Mouse (Mus musculus): ENCODE measurements around the gene Col15a1. TPM values are rescaled to one million over a fixed set of nuclear protein-coding genes. Genes with fewer than 3 reads are reported as not detected.

The Col15a1 gene
- total and polyA plus RNA-seq, 2 experiments from 2014 or later = 3.8 to 8.2 TPM

GRCm38 (mm10) chr4:47312676-47313075 is 104.7 kb downstream of the Col15a1 start:
- no peaks in the 10 kb centered on the region for H3K36me3 ChIP-seq (ENCODE audit: insufficient read depth, low read length)
- TF ChIP-seq CTCF (IDR thresholded peaks at IDR 0.05) = no peak
- H3K4me1 ChIP-seq (ENCODE audit: insufficient read depth, low read length) = no peaks in the 10 kb centered on the region
- no peak overlapping the region for H3K4me3 ChIP-seq (ENCODE audit: low read depth, low read length)
- 71% methylated on average over 14 of the region's 14 CpGs for WGBS
- no peak overlapping the region for H3K27ac ChIP-seq (ENCODE audit: low read depth, low read length)
- H3K4me2 ChIP-seq (ENCODE audit: low read depth, low read length, poor library complexity, severe bottlenecking) = no peak overlapping the region
- H3K9ac ChIP-seq (replicated peaks; ENCODE audit: low read length, poor library complexity, severe bottlenecking) = no peak overlapping the region
- ATAC-seq (ENCODE audit: low FRiP score) = no peak
- no peak for DNase-seq (ENCODE audit: low spot score)
- H3K9me3 ChIP-seq (ENCODE audit: low read length) = no peaks in the 10 kb centered on the region
- H3K27me3 ChIP-seq (ENCODE audit: insufficient read depth, low read length) = no peaks in the 10 kb centered on the region; the same call in 1 of the 2 replicates

DNA sequence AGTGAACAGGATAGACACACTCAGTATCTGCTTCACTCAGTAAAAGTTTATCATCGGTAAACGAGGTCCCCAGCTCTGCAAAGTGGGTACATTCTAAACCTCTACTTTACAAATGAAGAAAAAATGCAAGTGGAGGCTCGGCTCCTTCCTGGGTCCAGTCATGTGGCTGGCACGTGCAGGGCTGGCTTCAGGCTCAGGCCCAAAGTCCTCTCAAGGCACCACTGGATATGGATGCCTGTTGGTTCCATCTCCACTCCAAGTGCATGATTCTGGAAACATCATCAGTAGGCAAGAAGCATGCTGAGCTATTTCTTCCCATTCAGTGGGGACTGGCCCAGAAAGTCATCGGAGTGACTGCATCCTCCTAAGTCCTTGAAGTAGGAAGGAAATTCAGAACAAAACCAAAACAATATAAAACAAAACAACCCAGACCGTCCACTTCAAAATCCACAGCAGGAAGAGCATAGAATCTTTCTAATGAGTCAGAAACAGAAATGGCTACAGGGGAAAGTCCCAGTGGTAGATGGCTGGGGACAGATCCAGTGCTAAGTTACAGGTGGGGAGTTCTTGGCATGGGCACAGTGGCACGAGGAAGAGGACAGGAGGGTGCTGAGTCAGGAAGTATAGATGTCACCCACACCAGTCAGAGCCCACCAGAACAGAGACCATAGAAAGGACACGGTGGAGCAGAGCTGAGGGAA is 105.9 kb downstream of the Col15a1 start:
- Histone ChIP-seq H3K4me2 (ENCODE audit: low read depth, low read length, poor library complexity, severe bottlenecking) (no peak overlapping the region), H3K9ac (replicated peaks; ENCODE audit: low read length, poor library complexity, severe bottlenecking) (no peak overlapping the region), H3K27me3 (ENCODE audit: insufficient read depth, low read length) (no peaks in the 10 kb centered on the region), H3K9me3 (ENCODE audit: low read length) (no peaks in the 10 kb centered on the region), H3K4me1 (ENCODE audit: insufficient read depth, low read length) (no peaks in the 10 kb centered on the region), H3K27ac (ENCODE audit: low read depth, low read length) (no peak overlapping the region), H3K36me3 (ENCODE audit: insufficient read depth, low read length) (no peaks in the 10 kb centered on the region), H3K4me3 (ENCODE audit: low read depth, low read length) (no peak overlapping the region)
- ATAC-seq (ENCODE audit: low FRiP score) (no peak), DNase-seq (ENCODE audit: low spot score) (no peak)
- no peak for TF ChIP-seq CTCF (IDR thresholded peaks at IDR 0.05)
- WGBS = 84% methylated on average over 8 of the region's 8 CpGs

DNA sequence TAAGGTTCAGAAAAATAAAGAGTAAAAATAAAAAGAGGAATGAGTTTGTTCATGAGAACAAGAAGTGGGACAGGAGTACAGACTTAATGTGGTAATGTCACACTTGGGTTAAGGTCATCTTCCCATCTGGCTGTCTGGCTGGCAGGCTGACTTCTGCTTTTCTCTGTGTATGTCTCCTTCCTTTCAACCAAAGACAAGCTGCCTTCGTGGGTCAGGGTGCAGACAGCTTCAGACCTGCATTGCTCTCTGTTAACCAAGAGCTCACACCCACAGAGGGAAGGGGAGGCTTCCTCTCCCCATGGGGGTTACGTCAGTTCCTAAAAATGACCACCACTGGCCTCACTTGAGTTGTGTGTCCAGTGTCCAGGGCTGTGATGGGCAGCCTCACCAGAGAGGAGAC is 107.5 kb downstream of the Col15a1 start:
- H3K9ac ChIP-seq (replicated peaks; ENCODE audit: low read length, poor library complexity, severe bottlenecking) = no peak overlapping the region
- TF ChIP-seq CTCF (IDR thresholded peaks at IDR 0.05) = no peak
- no peaks in the 10 kb centered on the region for H3K27me3 ChIP-seq (ENCODE audit: insufficient read depth, low read length)
- ATAC-seq (ENCODE audit: low FRiP score) (no peak), DNase-seq (ENCODE audit: low spot score) (peak; percentile 2)
- WGBS = 68% methylated on average over 2 of the region's 2 CpGs
- no peaks in the 10 kb centered on the region for H3K4me1 ChIP-seq (ENCODE audit: insufficient read depth, low read length)
- no peaks in the 10 kb centered on the region for H3K36me3 ChIP-seq (ENCODE audit: insufficient read depth, low read length)
- H3K4me3 ChIP-seq (ENCODE audit: low read depth, low read length) = no peak overlapping the region
- no peak overlapping the region for H3K4me2 ChIP-seq (ENCODE audit: low read depth, low read length, poor library complexity, severe bottlenecking)
- no peaks in the 10 kb centered on the region for H3K9me3 ChIP-seq (ENCODE audit: low read length)
- H3K27ac ChIP-seq (ENCODE audit: low read depth, low read length) = no peak overlapping the region

DNA sequence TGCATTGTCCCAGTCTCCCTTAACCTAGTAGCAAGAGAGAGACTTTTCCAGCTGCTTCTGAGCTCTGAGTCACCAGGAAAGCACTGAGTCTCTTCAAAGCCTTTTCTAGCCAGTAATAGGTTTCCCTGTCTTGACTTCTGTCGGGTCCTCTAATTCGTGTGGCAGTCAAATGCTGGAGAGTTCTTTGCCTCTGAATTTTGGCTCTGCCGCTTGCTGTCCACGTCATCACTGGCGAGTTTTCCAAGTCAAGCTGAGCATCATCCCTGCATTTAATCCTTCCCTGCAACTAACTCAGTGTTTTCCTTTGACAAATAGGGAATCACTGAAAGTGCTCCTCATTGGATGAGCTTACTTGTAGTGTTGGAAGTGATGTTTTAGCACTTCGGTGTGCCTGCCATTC is 108.5 kb downstream of the Col15a1 start:
- Histone ChIP-seq H3K27ac (ENCODE audit: low read depth, low read length) (no peak overlapping the region), H3K27me3 (ENCODE audit: insufficient read depth, low read length) (no peaks in the 10 kb centered on the region), H3K9ac (replicated peaks; ENCODE audit: low read length, poor library complexity, severe bottlenecking) (no peak overlapping the region), H3K4me2 (ENCODE audit: low read depth, low read length, poor library complexity, severe bottlenecking) (no peak overlapping the region), H3K4me3 (ENCODE audit: low read depth, low read length) (no peak overlapping the region), H3K36me3 (ENCODE audit: insufficient read depth, low read length) (no peaks in the 10 kb centered on the region), H3K9me3 (ENCODE audit: low read length) (no peaks in the 10 kb centered on the region), H3K4me1 (ENCODE audit: insufficient read depth, low read length) (no peaks in the 10 kb centered on the region)
- TF ChIP-seq CTCF (IDR thresholded peaks at IDR 0.05) = no peak
- WGBS = 73% methylated on average over 6 of the region's 6 CpGs
- ATAC-seq (ENCODE audit: low FRiP score) = no peak
- no peak for DNase-seq (ENCODE audit: low spot score)

DNA sequence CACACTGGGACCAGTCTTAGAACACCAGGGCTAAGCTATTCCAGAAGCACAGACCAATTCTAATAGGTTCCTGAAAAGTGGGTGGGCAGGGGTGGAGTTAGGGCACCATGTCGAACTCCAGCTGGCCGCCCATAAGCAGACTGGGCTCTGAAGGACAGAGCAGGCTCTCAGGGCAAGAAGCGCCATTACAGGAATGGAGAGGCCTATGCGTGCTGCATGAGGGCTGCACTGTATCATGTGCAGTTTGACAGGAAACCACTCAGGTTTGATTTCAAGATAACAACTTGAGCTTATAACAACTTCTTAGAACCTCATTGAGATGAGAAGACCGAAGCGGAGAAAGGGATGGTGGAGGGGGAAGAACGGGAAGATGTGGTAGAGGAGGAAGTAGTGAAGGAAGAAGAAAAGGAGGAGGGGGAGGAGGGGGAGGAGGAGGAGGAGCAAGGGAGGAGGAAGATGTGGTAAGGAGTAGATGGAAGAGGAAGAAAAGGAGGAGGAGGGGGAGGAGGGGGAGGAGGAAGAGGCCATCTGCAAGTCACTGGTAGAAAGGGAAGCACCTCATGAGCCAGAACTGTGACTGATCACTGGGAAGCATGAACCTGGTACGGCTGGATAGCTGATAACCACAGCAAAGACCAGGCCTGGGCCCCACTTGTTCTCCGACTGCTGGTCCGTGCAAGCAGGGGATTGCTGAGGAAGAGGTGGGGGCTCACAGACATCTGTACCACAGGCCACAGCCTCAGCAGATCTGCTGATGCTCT is 111.8 kb downstream of the Col15a1 start:
- Histone ChIP-seq H3K4me3 (ENCODE audit: low read depth, low read length) (no peak overlapping the region), H3K4me1 (ENCODE audit: insufficient read depth, low read length) (no peaks in the 10 kb centered on the region), H3K27ac (ENCODE audit: low read depth, low read length) (no peak overlapping the region), H3K36me3 (ENCODE audit: insufficient read depth, low read length) (no peaks in the 10 kb centered on the region), H3K27me3 (ENCODE audit: insufficient read depth, low read length) (no peaks in the 10 kb centered on the region), H3K9ac (replicated peaks; ENCODE audit: low read length, poor library complexity, severe bottlenecking) (no peak overlapping the region), H3K4me2 (ENCODE audit: low read depth, low read length, poor library complexity, severe bottlenecking) (no peak overlapping the region), H3K9me3 (ENCODE audit: low read length) (no peaks in the 10 kb centered on the region)
- DNase-seq (ENCODE audit: low spot score) (no peak), ATAC-seq (ENCODE audit: low FRiP score) (no peak)
- WGBS = 85% methylated on average over 10 of the region's 10 CpGs
- TF ChIP-seq CTCF (IDR thresholded peaks at IDR 0.05) = no peak

DNA sequence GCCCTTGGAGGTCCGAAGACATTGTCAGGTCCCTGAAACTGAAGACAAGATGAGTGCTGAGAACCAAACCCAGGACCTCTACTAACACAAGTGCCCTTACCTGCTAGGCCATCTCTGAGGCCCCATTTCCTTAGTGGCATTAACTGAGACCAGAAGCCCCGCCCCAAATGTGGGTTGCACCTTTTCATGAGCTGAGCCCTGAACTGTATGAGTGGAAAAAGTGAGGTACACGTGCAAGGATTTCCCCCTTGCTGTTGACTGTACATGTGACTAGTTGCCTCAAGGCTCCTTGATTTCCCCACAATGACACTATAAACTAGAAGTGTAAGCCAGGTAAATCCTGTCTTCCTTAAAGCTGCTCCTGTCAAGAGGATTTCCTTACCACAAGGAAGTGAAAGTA is 114.4 kb downstream of the Col15a1 start:
- H3K4me2 ChIP-seq (ENCODE audit: low read depth, low read length, poor library complexity, severe bottlenecking) = no peak overlapping the region
- no peak overlapping the region for H3K9ac ChIP-seq (replicated peaks; ENCODE audit: low read length, poor library complexity, severe bottlenecking)
- no peak overlapping the region for H3K4me3 ChIP-seq (ENCODE audit: low read depth, low read length)
- ATAC-seq (ENCODE audit: low FRiP score) (no peak), DNase-seq (ENCODE audit: low spot score) (no peak)
- no peak for TF ChIP-seq CTCF (IDR thresholded peaks at IDR 0.05)
- WGBS = 81% methylated on average over 3 of the region's 3 CpGs
- no peaks in the 10 kb centered on the region for H3K27me3 ChIP-seq (ENCODE audit: insufficient read depth, low read length)
- H3K36me3 ChIP-seq (ENCODE audit: insufficient read depth, low read length) = no peaks in the 10 kb centered on the region
- no peaks in the 10 kb centered on the region for H3K9me3 ChIP-seq (ENCODE audit: low read length)
- no peak overlapping the region for H3K27ac ChIP-seq (ENCODE audit: low read depth, low read length)
- H3K4me1 ChIP-seq (ENCODE audit: insufficient read depth, low read length) = no peaks in the 10 kb centered on the region
